Mouse (Mus musculus): ENCODE results near the gene Ankrd63. TPM values are rescaled to one million over a fixed set of nuclear protein-coding genes. Genes with fewer than 3 reads are reported as not detected.

The Ankrd63 gene
- polyA plus RNA-seq, 1 experiment from 2014 or later = 2.1 TPM

DNA sequence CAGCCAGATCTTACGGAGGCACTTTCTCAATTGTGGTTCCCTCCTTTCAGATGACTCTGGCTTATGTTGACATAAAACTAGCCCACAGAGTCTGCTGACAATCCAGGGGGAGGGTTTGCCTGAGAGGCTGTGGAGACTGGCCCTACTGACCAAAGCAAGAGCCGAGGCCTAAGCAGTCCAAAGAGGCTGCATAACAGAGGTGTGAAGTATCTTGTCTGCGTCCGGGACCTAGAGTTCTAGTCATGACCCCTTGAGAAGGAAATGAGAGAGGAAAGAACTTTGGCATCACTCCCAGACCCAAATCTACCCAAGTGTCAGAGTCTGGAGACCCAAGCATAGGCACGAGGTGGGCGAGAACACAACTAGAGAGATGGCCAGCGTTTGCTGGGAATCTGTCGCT lies 17.1 kb downstream of the Ankrd63 start:
- no peak for ATAC-seq (ENCODE audit: insufficient number of reproducible peaks, insufficient read depth, low FRiP score, low read depth)
- Histone ChIP-seq H3K9me3 (ENCODE audit: control insufficient read depth, low read length) (no peaks in the 10 kb centered on the region), H3K27ac (replicated peaks in 1 of 2; ENCODE audit: control insufficient read depth in 1 of 2, insufficient read depth in 1 of 2, low read depth in 2 of 2, low read length in 2 of 2) (no peak overlapping the region), H3K9ac (ENCODE audit: low read length) (no peak overlapping the region), H3K4me1 (ENCODE audit: control insufficient read depth in 2 of 2, insufficient read depth in 2 of 2, low read length in 2 of 2) (peaks cover 16 to 26% of the 10 kb centered on the region in 2 experiments), H3K36me3 (ENCODE audit: control insufficient read depth, insufficient read depth, low read length) (no peaks in the 10 kb centered on the region), H3K27me3 (ENCODE audit: control insufficient read depth, insufficient read depth, low read length) (no peaks in the 10 kb centered on the region), H3K4me3 (ENCODE audit: control insufficient read depth in 1 of 2, insufficient read depth in 1 of 2, low read depth in 1 of 2, low read length in 2 of 2) (no peak overlapping the region), H3K4me2 (ENCODE audit: low read length) (no peak overlapping the region)
- WGBS = 47% methylated on average over 8 of the region's 8 CpGs

DNA sequence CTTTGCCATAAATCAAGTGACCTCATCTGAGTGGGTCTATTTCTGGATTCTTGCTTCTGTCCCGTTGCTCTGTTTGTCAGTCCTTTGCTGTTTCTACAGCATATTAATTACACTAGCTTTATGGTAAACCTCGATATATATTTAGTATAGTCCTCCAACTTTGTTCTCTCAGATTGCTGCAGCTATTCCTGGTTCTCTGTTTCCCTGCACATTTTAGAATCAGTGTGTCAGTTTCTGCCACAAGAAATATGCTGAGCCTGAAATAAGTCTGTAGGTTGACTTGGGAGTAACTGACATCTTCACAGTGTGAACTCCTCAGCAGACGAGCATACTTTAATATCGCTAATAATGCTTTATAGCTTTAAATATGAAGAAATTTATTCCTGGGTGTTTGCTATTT lies 18.7 kb downstream of the Ankrd63 start:
- ATAC-seq (ENCODE audit: insufficient number of reproducible peaks, insufficient read depth, low FRiP score, low read depth) = no peak
- Histone ChIP-seq H3K27ac (replicated peaks in 1 of 2; ENCODE audit: control insufficient read depth in 1 of 2, insufficient read depth in 1 of 2, low read depth in 2 of 2, low read length in 2 of 2) (no peak overlapping the region), H3K9me3 (ENCODE audit: control insufficient read depth, low read length) (no peaks in the 10 kb centered on the region), H3K4me3 (ENCODE audit: control insufficient read depth in 1 of 2, insufficient read depth in 1 of 2, low read depth in 1 of 2, low read length in 2 of 2) (no peak overlapping the region), H3K36me3 (ENCODE audit: control insufficient read depth, insufficient read depth, low read length) (no peaks in the 10 kb centered on the region), H3K4me2 (ENCODE audit: low read length) (no peak overlapping the region), H3K9ac (ENCODE audit: low read length) (no peak overlapping the region), H3K4me1 (ENCODE audit: control insufficient read depth in 2 of 2, insufficient read depth in 2 of 2, low read length in 2 of 2) (peaks cover 16 to 26% of the 10 kb centered on the region in 2 experiments), H3K27me3 (ENCODE audit: control insufficient read depth, insufficient read depth, low read length) (peaks cover 2% of the 10 kb centered on the region; the same call in 1 of the 2 replicates)
- WGBS = 69% methylated on average over 4 of the region's 4 CpGs

GRCm38 (mm10) chr2:118682544-118683260 lies 21.1 kb downstream of the Ankrd63 start:
- Histone ChIP-seq H3K36me3 (ENCODE audit: control insufficient read depth, insufficient read depth, low read length) (no peaks in the 10 kb centered on the region), H3K27me3 (ENCODE audit: control insufficient read depth, insufficient read depth, low read length) (peaks cover 20% of the 10 kb centered on the region), H3K4me1 (ENCODE audit: control insufficient read depth in 2 of 2, insufficient read depth in 2 of 2, low read length in 2 of 2) (peaks cover 19 to 30% of the 10 kb centered on the region in 2 experiments), H3K4me3 (ENCODE audit: control insufficient read depth in 1 of 2, insufficient read depth in 1 of 2, low read depth in 1 of 2, low read length in 2 of 2) (no peak overlapping the region), H3K4me2 (ENCODE audit: low read length) (no peak overlapping the region), H3K9me3 (ENCODE audit: control insufficient read depth, low read length) (no peaks in the 10 kb centered on the region), H3K9ac (ENCODE audit: low read length) (no peak overlapping the region), H3K27ac (replicated peaks in 1 of 2; ENCODE audit: control insufficient read depth in 1 of 2, insufficient read depth in 1 of 2, low read depth in 2 of 2, low read length in 2 of 2) (peak overlapping the region in 1 of 2 experiments; percentile 64; a peak in 3 of 4 replicates)
- peak; percentile 48 for ATAC-seq (ENCODE audit: insufficient number of reproducible peaks, insufficient read depth, low FRiP score, low read depth)
- WGBS = 40% methylated on average over 8 of the region's 8 CpGs

- Histone ChIP-seq H3K4me3 (ENCODE audit: control insufficient read depth in 1 of 2, insufficient read depth in 1 of 2, low read depth in 1 of 2, low read length in 2 of 2) (no peak overlapping the region), H3K27ac (replicated peaks in 1 of 2; ENCODE audit: control insufficient read depth in 1 of 2, insufficient read depth in 1 of 2, low read depth in 2 of 2, low read length in 2 of 2) (no peak overlapping the region), H3K9ac (ENCODE audit: low read length) (no peak overlapping the region), H3K4me2 (ENCODE audit: low read length) (no peak overlapping the region), H3K9me3 (ENCODE audit: control insufficient read depth, low read length) (no peaks in the 10 kb centered on the region), H3K4me1 (ENCODE audit: control insufficient read depth in 2 of 2, insufficient read depth in 2 of 2, low read length in 2 of 2) (peaks cover 23 to 34% of the 10 kb centered on the region in 2 experiments), H3K27me3 (ENCODE audit: control insufficient read depth, insufficient read depth, low read length) (peaks cover 37% of the 10 kb centered on the region), H3K36me3 (ENCODE audit: control insufficient read depth, insufficient read depth, low read length) (no peaks in the 10 kb centered on the region)
- ATAC-seq (ENCODE audit: insufficient number of reproducible peaks, insufficient read depth, low FRiP score, low read depth) = no peak
- WGBS = 92% methylated on average over 6 of the region's 6 CpGs
Measured at GRCm38 (mm10) chr2:118680926-118681325, 22.8 kb downstream of the Ankrd63 start.

DNA sequence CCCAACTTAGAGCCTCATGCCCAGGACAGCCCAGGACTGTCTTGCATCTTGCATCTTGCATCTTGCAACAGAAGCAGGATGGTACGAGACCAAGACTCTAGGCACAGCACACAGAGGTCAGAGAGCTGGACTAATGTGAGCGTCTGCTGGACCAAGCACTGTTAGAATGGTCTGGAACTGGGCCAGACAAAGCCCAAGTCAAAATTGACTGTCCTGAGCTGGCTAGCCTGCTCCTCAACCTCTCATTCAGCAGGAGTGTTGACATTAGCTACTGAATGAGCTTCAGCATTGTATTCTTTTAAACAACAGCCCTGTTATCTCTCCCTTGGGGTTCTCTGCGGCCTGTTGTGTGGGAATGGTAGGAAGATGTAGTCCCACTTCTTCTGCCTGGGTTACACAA lies 24.2 kb downstream of the Ankrd63 start:
- Histone ChIP-seq H3K4me1 (ENCODE audit: control insufficient read depth in 2 of 2, insufficient read depth in 2 of 2, low read length in 2 of 2) (peaks cover 23 to 31% of the 10 kb centered on the region in 2 experiments), H3K27ac (replicated peaks in 1 of 2; ENCODE audit: control insufficient read depth in 1 of 2, insufficient read depth in 1 of 2, low read depth in 2 of 2, low read length in 2 of 2) (no peak overlapping the region), H3K9ac (ENCODE audit: low read length) (no peak overlapping the region), H3K27me3 (ENCODE audit: control insufficient read depth, insufficient read depth, low read length) (peaks cover 50% of the 10 kb centered on the region), H3K9me3 (ENCODE audit: control insufficient read depth, low read length) (no peaks in the 10 kb centered on the region), H3K4me3 (ENCODE audit: control insufficient read depth in 1 of 2, insufficient read depth in 1 of 2, low read depth in 1 of 2, low read length in 2 of 2) (no peak overlapping the region), H3K4me2 (ENCODE audit: low read length) (no peak overlapping the region), H3K36me3 (ENCODE audit: control insufficient read depth, insufficient read depth, low read length) (no peaks in the 10 kb centered on the region)
- WGBS = 67% methylated on average over 3 of the region's 3 CpGs
- no peak for ATAC-seq (ENCODE audit: insufficient number of reproducible peaks, insufficient read depth, low FRiP score, low read depth)

DNA sequence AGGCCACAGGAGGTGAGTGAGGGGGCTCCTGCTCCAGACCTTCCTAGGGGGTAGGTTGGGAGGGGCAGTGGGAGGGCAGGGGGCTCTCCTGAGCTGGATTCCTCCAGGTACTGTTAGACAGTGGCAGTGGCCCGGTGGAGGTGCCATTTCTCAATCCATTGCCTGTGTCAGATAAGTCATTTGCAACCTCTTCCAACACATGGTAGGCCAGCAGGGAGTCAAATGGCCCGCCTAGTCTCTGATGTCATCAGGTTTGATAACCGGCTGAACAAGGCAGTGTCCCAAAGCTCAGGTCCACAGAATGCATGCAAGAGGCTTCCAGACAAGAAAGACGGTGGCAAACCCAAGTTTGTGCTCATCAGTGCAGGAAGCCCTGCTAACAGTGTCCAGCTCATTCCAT lies 25.9 kb downstream of the Ankrd63 start:
- H3K9ac ChIP-seq (ENCODE audit: low read length) = peak overlapping the region; percentile 78
- 21% methylated on average over 4 of the region's 4 CpGs for WGBS
- H3K36me3 ChIP-seq (ENCODE audit: control insufficient read depth, insufficient read depth, low read length) = no peaks in the 10 kb centered on the region
- no peak for ATAC-seq (ENCODE audit: insufficient number of reproducible peaks, insufficient read depth, low FRiP score, low read depth)
- no peak overlapping the region for H3K27ac ChIP-seq (replicated peaks in 1 of 2; ENCODE audit: control insufficient read depth in 1 of 2, insufficient read depth in 1 of 2, low read depth in 2 of 2, low read length in 2 of 2)
- no peaks in the 10 kb centered on the region for H3K9me3 ChIP-seq (ENCODE audit: control insufficient read depth, low read length)
- H3K4me2 ChIP-seq (ENCODE audit: low read length) = peak overlapping the region; percentile 99
- H3K4me3 ChIP-seq (ENCODE audit: control insufficient read depth in 1 of 2, insufficient read depth in 1 of 2, low read depth in 1 of 2, low read length in 2 of 2) = peak overlapping the region; percentile 40 to 62
- peaks cover 65% of the 10 kb centered on the region for H3K27me3 ChIP-seq (ENCODE audit: control insufficient read depth, insufficient read depth, low read length)
- H3K4me1 ChIP-seq (ENCODE audit: control insufficient read depth in 2 of 2, insufficient read depth in 2 of 2, low read length in 2 of 2) = peaks cover 19 to 25% of the 10 kb centered on the region in 2 experiments

- peak overlapping the region; percentile 99 for H3K4me2 ChIP-seq (ENCODE audit: low read length)
- peak overlapping the region; percentile 40 to 62 for H3K4me3 ChIP-seq (ENCODE audit: control insufficient read depth in 1 of 2, insufficient read depth in 1 of 2, low read depth in 1 of 2, low read length in 2 of 2)
- no peak overlapping the region for H3K27ac ChIP-seq (replicated peaks in 1 of 2; ENCODE audit: control insufficient read depth in 1 of 2, insufficient read depth in 1 of 2, low read depth in 2 of 2, low read length in 2 of 2)
- H3K27me3 ChIP-seq (ENCODE audit: control insufficient read depth, insufficient read depth, low read length) = peaks cover 72% of the 10 kb centered on the region
- H3K36me3 ChIP-seq (ENCODE audit: control insufficient read depth, insufficient read depth, low read length) = no peaks in the 10 kb centered on the region
- no peaks in the 10 kb centered on the region for H3K9me3 ChIP-seq (ENCODE audit: control insufficient read depth, low read length)
- H3K9ac ChIP-seq (ENCODE audit: low read length) = peak overlapping the region; percentile 78
- ATAC-seq (ENCODE audit: insufficient number of reproducible peaks, insufficient read depth, low FRiP score, low read depth) = no peak
- whole genome bisulfite sequencing = under 1% methylated on average over 84 of the region's 89 CpGs
- peaks cover 12 to 18% of the 10 kb centered on the region in 2 experiments for H3K4me1 ChIP-seq (ENCODE audit: control insufficient read depth in 2 of 2, insufficient read depth in 2 of 2, low read length in 2 of 2)
Measured at GRCm38 (mm10) chr2:118676839-118677741, 26.7 kb downstream of the Ankrd63 start.

All from heart, embryonic 14.5 days (tissue).